Mouse (Mus musculus): ENCODE data around the gene Pkd1l1.

Pkd1l1 gene

GRCm38 (mm10) chr11:8821403-8821802 lies 151.7 kb downstream of the Pkd1l1 start:
- peak; percentile 24 for DNase-seq (ENCODE audit: low read depth)

DNA sequence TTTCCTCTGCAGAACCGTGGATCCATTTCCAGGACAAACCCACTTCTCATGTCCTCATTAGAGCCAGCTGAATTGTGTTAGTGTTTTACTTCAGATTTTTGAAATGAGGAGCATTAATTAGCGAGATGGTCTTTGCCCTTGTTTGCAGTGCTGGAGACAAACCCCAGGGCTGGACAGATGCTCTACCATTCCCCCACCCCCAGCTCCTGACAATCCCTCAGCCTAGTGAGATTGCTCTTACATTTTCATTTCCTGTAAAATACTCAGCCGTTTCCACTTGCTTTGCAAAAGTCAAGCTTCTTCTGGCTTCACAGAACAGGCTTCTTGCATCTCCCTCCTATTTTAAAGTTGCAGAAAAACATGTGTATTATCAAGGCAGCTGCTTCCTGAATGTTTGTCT lies 155.7 kb downstream of the Pkd1l1 start:
- DNase-seq (ENCODE audit: low read depth) = no peak

DNA sequence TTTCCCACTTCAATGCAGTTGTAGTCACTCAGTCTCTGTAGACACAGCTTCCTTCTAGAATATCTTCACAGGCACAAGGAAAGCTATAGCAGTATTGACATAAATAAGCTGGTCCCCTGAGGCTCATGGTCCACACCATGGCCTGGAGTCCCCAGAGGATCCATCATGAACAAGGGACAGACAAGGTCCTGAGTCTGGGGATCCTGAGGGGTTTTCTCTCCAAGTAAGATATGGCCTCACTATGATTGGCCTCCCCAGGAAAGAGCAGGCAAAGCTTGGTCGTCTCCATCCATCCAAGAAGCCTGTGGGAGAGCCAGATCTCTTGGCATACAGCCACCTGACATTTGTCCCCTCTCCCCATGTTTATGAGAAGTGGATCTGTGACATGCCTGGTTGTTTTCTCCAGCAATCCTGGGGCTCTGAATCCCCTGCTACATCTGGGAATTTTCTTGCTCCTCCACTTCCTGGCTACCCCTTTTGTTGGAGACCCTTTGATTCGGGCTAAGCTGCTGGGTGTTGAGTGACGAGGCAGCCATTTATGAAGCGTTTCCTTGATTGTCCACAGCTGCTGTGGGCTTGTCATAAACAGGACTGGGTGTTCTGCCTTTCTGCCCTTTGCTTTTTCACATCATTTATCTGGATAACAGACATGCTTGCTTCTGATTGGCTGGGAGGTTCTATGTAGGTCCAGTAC lies 158.8 kb downstream of the Pkd1l1 start:
- DNase-seq (ENCODE audit: low read depth) = no peak

GRCm38 (mm10) chr11:8811506-8812100 lies 161.5 kb downstream of the Pkd1l1 start:
- no peak for DNase-seq (ENCODE audit: low read depth)

- no peak for DNase-seq (ENCODE audit: low read depth)
These were observed 163.4 kb downstream of the Pkd1l1 start for GRCm38 (mm10) chr11:8809644-8810043.

- DNase-seq (ENCODE audit: low read depth) = no peak
These were observed 166.1 kb downstream of the Pkd1l1 start for GRCm38 (mm10) chr11:8807009-8807408.

DNA sequence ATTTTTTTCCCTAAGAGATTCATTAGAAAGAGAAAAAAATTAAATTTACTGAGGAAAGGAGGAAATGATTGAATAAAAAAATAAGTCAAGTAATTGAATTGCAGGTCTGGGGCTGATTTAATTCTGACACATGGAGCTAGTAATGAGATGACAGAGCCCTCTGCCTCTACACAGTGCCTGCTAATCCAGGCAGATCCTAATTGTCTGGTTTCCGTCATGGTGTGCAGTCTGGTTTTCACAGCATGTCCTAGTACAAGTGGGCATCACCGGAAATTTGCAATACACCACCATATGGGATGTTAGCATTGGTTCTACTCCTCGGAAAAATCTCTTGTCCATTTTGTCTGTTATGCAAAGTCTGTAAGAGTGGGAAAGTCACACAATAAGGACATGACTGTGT lies 168.9 kb downstream of the Pkd1l1 start:
- DNase-seq (ENCODE audit: low read depth) = no peak

- no peak for DNase-seq (ENCODE audit: low read depth)
These were observed 175.6 kb downstream of the Pkd1l1 start for GRCm38 (mm10) chr11:8797486-8797885.

DNA sequence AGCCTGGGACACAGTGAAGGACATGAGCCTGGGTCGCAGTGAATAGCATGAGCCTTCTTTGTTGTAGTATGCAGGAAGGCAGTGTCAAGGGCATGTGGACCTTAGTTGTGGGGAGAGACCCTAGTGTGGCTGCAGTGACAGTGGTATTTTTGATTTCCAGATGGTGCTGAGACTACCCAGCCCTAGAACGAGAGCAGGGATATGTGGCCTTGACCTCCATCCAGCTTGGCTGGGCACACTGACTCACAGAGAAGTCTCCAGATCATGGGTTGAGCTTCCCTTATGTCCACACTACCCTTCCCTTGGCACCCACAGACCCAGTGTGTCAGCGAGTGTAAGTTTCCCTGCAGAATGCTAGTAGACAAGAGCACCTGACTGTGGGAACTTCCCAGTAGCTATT lies 178.0 kb downstream of the Pkd1l1 start:
- no peak for DNase-seq (ENCODE audit: low read depth)

- DNase-seq (ENCODE audit: low read depth) = peak; percentile 40
These were observed 180.9 kb downstream of the Pkd1l1 start for GRCm38 (mm10) chr11:8792146-8792545.

DNA sequence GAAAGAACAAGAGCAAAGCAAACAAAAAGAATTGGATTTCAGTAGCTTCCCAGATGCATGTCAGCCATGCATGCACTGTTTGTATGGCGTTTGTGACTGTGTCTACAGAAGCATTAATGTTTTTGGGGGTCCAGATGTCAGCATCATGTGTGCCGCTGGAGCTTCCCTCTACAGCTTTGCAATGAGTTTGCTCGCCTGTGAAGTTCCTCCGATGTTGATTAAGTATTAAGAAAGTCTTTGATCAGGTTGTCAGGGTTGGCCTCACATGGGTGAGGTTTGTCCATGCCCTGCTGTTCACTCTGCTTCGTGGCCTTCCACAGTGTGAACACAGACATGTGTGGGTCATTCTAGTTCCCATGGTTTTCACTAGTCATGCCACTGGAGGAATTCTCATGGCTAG lies 183.9 kb downstream of the Pkd1l1 start:
- DNase-seq (ENCODE audit: low read depth) = no peak

- peak; percentile 29 for DNase-seq (ENCODE audit: low read depth)
These were observed 185.5 kb downstream of the Pkd1l1 start for GRCm38 (mm10) chr11:8787604-8788003.

DNA sequence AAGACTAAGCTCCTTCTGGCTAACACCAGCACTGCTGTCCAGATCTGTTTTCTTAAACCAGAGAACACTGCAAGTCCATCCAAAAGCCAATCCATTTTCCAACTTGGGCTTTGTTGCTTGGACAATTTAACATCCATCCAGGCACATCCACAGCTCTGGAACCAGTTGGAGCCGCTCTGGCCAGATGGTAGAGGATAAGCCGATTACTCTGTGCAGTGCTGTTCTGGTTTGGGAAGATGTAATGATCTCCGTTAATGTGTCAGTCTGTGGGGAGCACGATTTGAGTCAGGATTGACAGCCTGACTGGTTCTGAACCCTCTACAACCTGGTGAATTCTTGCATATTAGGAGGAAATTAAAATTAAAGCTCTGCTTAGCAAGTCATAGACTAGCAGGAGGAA lies 188.7 kb downstream of the Pkd1l1 start:
- no peak for DNase-seq (ENCODE audit: low read depth)

DNA sequence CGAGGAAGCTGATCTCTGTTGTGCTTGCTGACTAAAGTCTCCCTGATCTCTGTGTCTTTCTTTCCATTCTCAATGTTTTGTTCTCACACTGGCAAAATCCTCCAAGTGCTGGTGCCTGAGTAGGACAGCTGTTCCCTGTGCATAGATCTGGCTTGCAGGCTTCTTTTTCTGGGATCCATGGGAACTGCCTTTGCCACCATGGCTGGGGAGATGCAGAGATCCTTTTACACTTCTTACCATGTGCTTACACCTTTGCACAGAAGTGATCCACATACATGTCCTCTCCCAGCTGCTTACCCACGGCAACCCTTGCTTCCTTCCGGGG lies 191.0 kb downstream of the Pkd1l1 start:
- DNase-seq (ENCODE audit: low read depth) = no peak

DNA sequence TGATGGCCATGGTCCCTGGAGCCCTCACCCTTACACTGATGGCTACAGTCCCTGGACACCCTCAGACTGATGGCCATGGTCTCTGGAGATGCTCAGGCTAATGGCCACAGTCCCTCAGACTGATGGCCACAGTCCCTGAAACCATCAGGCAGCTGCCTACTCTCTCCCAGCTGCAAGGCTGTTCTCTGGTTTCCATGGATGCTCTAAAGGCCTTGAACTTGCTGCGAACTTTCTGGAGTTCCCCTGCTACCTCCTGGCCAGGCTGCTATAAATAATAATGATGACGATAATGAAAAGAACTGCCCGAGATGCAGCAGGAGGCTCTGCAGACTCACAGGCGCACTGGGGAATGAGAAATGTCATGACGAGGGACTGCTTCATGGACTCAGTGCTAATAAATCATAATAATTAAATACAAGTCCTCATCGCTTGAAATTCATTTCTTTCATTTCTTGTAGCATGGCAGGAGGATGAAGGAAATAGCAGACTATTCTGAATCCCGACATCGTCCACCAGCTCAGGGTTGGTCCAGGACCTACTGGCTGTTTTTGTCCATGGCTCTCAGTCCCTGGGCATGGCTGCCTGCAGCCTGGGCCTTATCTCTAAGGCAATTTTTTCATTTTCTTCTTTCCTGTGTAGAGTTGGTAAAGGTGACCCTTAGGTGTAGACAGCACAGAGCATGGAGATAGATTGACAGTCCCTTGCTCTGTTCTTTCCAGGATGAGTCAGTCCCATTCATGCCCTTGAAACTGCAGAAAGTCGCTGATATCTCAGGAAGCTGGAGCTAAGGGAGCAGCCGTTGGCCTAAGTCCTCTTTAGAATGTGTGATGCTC lies 191.5 kb downstream of the Pkd1l1 start:
- DNase-seq (ENCODE audit: low read depth) = no peak

GRCm38 (mm10) chr11:8779427-8779826 lies 193.6 kb downstream of the Pkd1l1 start:
- no peak for DNase-seq (ENCODE audit: low read depth)
